Mouse (Mus musculus) brain, embryonic 18.5 days (tissue): Measurements from ENCODE around the gene Fam184b.
"Not testable (repeated sequence)": the region's sequence is repeated elsewhere in the genome, so short reads cannot be mapped to it uniquely, and the experiment has no call there.

Experiments used
- DNase-seq: peaks from one replicate; pipeline ENCODE4 v3.0.0-alpha.2; 2012; ENCODE audit warnings: low read depth, low spot score

Fam184b gene

GRCm38 (mm10) chr5:45638806-45639714, at the start of gene Fam184b:
TSS of gene Fam184b (minus strand) at chr5:45639614.
- DNase-seq, result peak; percentile 58

- no peak for DNase-seq
Observed at GRCm38 (mm10) chr5:45689152-45689551, 49.7 kb upstream of the Fam184b start.

- DNase-seq, result no peak
Observed at GRCm38 (mm10) chr5:45686223-45686622, 46.8 kb upstream of the Fam184b start.

- DNase-seq, result no peak
Observed at GRCm38 (mm10) chr5:45685243-45685642, 45.8 kb upstream of the Fam184b start.

GRCm38 (mm10) chr5:45683388-45683787, 44.0 kb upstream of the Fam184b start:
- DNase-seq, result no peak

- no peak for DNase-seq
Observed at GRCm38 (mm10) chr5:45679955-45680354, 40.5 kb upstream of the Fam184b start.

GRCm38 (mm10) chr5:45677639-45678038, 38.2 kb upstream of the Fam184b start:
- DNase-seq, result no peak

GRCm38 (mm10) chr5:45675032-45675431, 35.6 kb upstream of the Fam184b start:
- no peak for DNase-seq

- DNase-seq, result no peak
Observed at GRCm38 (mm10) chr5:45670894-45671494, 31.6 kb upstream of the Fam184b start.

- DNase-seq, result no peak
Observed at GRCm38 (mm10) chr5:45670280-45670670, 30.9 kb upstream of the Fam184b start.

GRCm38 (mm10) chr5:45669598-45670279, 30.3 kb upstream of the Fam184b start, which contains the start of gene Ncapg:
TSS of gene Ncapg (plus strand) at chr5:45669919.
- peak; percentile 93 for DNase-seq

GRCm38 (mm10) chr5:45669234-45669597, 29.8 kb upstream of the Fam184b start:
- DNase-seq, result peak; percentile 0

- DNase-seq, result peak; percentile 4
Observed at GRCm38 (mm10) chr5:45668831-45669230, 29.4 kb upstream of the Fam184b start.

- peak; percentile 24 for DNase-seq
Observed at GRCm38 (mm10) chr5:45668324-45668723, 28.9 kb upstream of the Fam184b start.

- not testable (repeated sequence) for DNase-seq
Observed at GRCm38 (mm10) chr5:45658406-45658805, 19.0 kb upstream of the Fam184b start.

- DNase-seq, result no peak
Observed at GRCm38 (mm10) chr5:45651026-45651703, 11.8 kb upstream of the Fam184b start.

GRCm38 (mm10) chr5:45639715-45640092, 290 bp upstream of the Fam184b start:
- no peak for DNase-seq

GRCm38 (mm10) chr5:45638378-45638777, 1.0 kb downstream of the Fam184b start:
- DNase-seq, result no peak

GRCm38 (mm10) chr5:45629470-45629869, 9.9 kb downstream of the Fam184b start:
- DNase-seq, result no peak

- DNase-seq, result no peak
Observed at GRCm38 (mm10) chr5:45627771-45628170, 11.6 kb downstream of the Fam184b start.

GRCm38 (mm10) chr5:45621511-45621910, 17.9 kb downstream of the Fam184b start:
- no peak for DNase-seq

- DNase-seq, result no peak
Observed at GRCm38 (mm10) chr5:45599056-45599455, 40.4 kb downstream of the Fam184b start.
